Mouse (Mus musculus) left cerebral cortex, adult 11 months (tissue): ENCODE results near the gene 1700057G04Rik.

Experiments used
- DNase-seq: peaks from one replicate; pipeline ENCODE4 v3.0.0; 2022; ENCODE audit warnings: low spot score

The 1700057G04Rik gene

GRCm38 (mm10) chr9:92386871-92387270 is 77.7 kb downstream of the 1700057G04Rik start:
- no peak for DNase-seq

GRCm38 (mm10) chr9:92387404-92387803 is 78.2 kb downstream of the 1700057G04Rik start:
- no peak for DNase-seq

GRCm38 (mm10) chr9:92402628-92403027 is 93.5 kb downstream of the 1700057G04Rik start:
- DNase-seq, result no peak
